In the genomic region with DNA sequence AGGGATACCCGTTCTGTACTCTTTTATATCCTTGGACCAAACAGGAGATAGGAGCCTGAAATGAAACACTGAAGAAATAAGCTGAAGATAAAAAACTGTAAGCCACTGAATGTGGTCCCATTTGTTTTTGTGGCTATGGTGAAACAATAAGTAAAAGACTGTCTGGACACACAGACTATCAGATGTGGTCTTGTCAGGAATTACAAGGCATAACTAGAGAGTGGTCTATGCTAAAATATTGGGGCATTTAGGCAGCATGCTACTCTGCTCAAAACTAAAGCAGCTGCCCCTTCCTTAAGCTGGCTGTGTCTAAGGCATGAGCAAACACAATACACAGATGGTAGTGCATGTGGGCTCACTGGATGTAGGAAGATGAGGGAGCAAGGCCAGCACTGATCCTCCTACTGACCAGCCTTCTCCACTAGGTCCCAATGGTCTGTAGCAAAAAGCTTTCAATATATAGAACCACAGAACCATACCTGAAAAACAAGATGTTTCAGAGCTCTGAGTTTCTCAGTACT, we compare ENCODE assay signal across 26 mouse cellular contexts.
DNase-seq lines count a peak whose midpoint lies in the region; ATAC-seq and TF ChIP-seq lines count a peak whose summit lies in the region.
"Had no signal": no experiment of that assay in that cellular context is flagged by ENCODE, and none has a peak within 500 bp of the region (broad histone marks: within the 10 kb centered on the region; RNA-seq: fewer than 3 reads in every experiment).

No protein-coding gene starts in this region.

- TF ChIP-seq POLR2A in ES-Bruce4 (IDR thresholded peaks at IDR 0.05; ENCODE audit: insufficient read depth, low read length): no peak
- TF ChIP-seq POLR2A in lung, adult 2 months (IDR thresholded peaks at IDR 0.05; ENCODE audit: borderline replicate concordance, extremely low read depth, low read depth, low read length): no peak

- DNase-seq in frontal cortex, postnatal 36 days (ENCODE audit: low spot score in 2 of 2): no peak
- DNase-seq in forebrain, embryonic 11.5 days (ENCODE audit: low spot score): no peak
- DNase-seq in hindbrain, postnatal 0 days (ENCODE audit: low spot score): no peak
- DNase-seq in lung, adult 2 months: no peak
- DNase-seq in right cerebral cortex, adult 2 months (ENCODE audit: low spot score in 2 of 2): no peak
- no peak for DNase-seq in natural killer cell, adult 2 months (ENCODE audit: low spot score in 2 of 2)
- DNase-seq: adrenal gland, postnatal 36 days; cerebellum, adult 8-10 months; gastrocnemius, postnatal 36 days; kidney, postnatal 4 days; liver, embryonic 13.5 days; right cerebral cortex, postnatal 25 days; thymus, postnatal 14 days had no signal

- no peaks in the 10 kb centered on the region for H3K27me3 ChIP-seq in ES-Bruce4 (ENCODE audit: control insufficient read depth, insufficient read depth, low read length, poor library complexity, severe bottlenecking)
- H3K27me3 ChIP-seq in forebrain, embryonic 11.5 days (ENCODE audit: control insufficient read depth, insufficient read depth, low read length): no peaks in the 10 kb centered on the region
- H3K27me3 ChIP-seq in hindbrain, postnatal 0 days (ENCODE audit: insufficient read depth, low read length): no peaks in the 10 kb centered on the region
- H3K27me3 ChIP-seq: embryonic facial prominence, embryonic 12.5 days; kidney, embryonic 15.5 days; limb, embryonic 13.5 days; liver, embryonic 13.5 days; lung, embryonic 15.5 days; neural tube, embryonic 12.5 days had no signal

- ATAC-seq in frontal cortex, adult (ENCODE audit: low TSS enrichment): peak; percentile 80
- peak; percentile 26; the same call in 1 of the 2 replicates for ATAC-seq in forebrain, embryonic 11.5 days (replicated peaks; ENCODE audit: low FRiP score)
- ATAC-seq in hindbrain, postnatal 0 days: peak; percentile 55
- ATAC-seq: CD4-positive, CD25-positive, alpha-beta regulatory T cell, adult 4 months; intestine, postnatal 0 days had no signal

- no peak for TF ChIP-seq EP300 in ES-Bruce4 (IDR thresholded peaks at IDR 0.05; ENCODE audit: insufficient read depth, low read depth, low read length)

- H3K36me3 ChIP-seq in ES-Bruce4 (ENCODE audit: control insufficient read depth, insufficient read depth, low read length, poor library complexity, severe bottlenecking): no peaks in the 10 kb centered on the region
- no peaks in the 10 kb centered on the region for H3K36me3 ChIP-seq in forebrain, embryonic 11.5 days (ENCODE audit: control insufficient read depth, insufficient read depth, low read length)
- H3K36me3 ChIP-seq in hindbrain, postnatal 0 days (ENCODE audit: insufficient read depth, low read length): no peaks in the 10 kb centered on the region
- H3K36me3 ChIP-seq: embryonic facial prominence, embryonic 12.5 days; hindbrain, embryonic 15.5 days; kidney, embryonic 15.5 days; limb, embryonic 13.5 days; lung, embryonic 15.5 days; neural tube, embryonic 12.5 days had no signal

- H3K9me3 ChIP-seq in ES-Bruce4 (replicated peaks; ENCODE audit: control insufficient read depth, insufficient read depth, low read length, poor library complexity, severe bottlenecking): no peaks in the 10 kb centered on the region
- H3K9me3 ChIP-seq in forebrain, embryonic 11.5 days (ENCODE audit: control insufficient read depth, low read length): no peaks in the 10 kb centered on the region
- no peaks in the 10 kb centered on the region for H3K9me3 ChIP-seq in hindbrain, postnatal 0 days (ENCODE audit: low read length)
- H3K9me3 ChIP-seq: embryonic facial prominence, embryonic 12.5 days; hindbrain, embryonic 15.5 days; kidney, embryonic 15.5 days; limb, embryonic 13.5 days; liver, embryonic 13.5 days; lung, embryonic 15.5 days; neural tube, embryonic 12.5 days had no signal

- no peak for TF ChIP-seq CTCF in ES-Bruce4 (IDR thresholded peaks at IDR 0.05; ENCODE audit: low read depth, low read length)
- TF ChIP-seq CTCF in hindbrain, postnatal 0 days (IDR thresholded peaks at IDR 0.05; ENCODE audit: low read depth): no peak
- no peak for TF ChIP-seq CTCF in lung, adult 2 months (IDR thresholded peaks at IDR 0.05; ENCODE audit: insufficient read depth, low read length)

- H3K4me2 ChIP-seq in forebrain, embryonic 11.5 days (ENCODE audit: low read depth, low read length, severe bottlenecking): no peak overlapping the region
- no peak overlapping the region for H3K4me2 ChIP-seq in hindbrain, postnatal 0 days (ENCODE audit: low read depth, low read length)
- H3K4me2 ChIP-seq: embryonic facial prominence, embryonic 12.5 days; hindbrain, embryonic 15.5 days; kidney, embryonic 15.5 days; limb, embryonic 13.5 days; liver, embryonic 13.5 days; lung, embryonic 15.5 days; neural tube, embryonic 12.5 days had no signal

- H3K4me3 ChIP-seq in ES-Bruce4 (ENCODE audit: low read depth, low read length): no peak overlapping the region
- H3K4me3 ChIP-seq in forebrain, embryonic 11.5 days (ENCODE audit: low read depth, low read length): no peak overlapping the region
- H3K4me3 ChIP-seq in hindbrain, postnatal 0 days (ENCODE audit: low read length): no peak overlapping the region
- no peak overlapping the region for H3K4me3 ChIP-seq in lung, adult 2 months (replicated peaks; ENCODE audit: extremely low read depth, low read depth, low read length)
- H3K4me3 ChIP-seq: embryonic facial prominence, embryonic 12.5 days; erythroblast, embryonic 14.5 days; hindbrain, embryonic 15.5 days; kidney, embryonic 15.5 days; limb, embryonic 13.5 days; liver, embryonic 13.5 days; lung, embryonic 15.5 days; neural tube, embryonic 12.5 days had no signal

- 19% methylated on average over 1 of the region's 1 CpGs for WGBS in forebrain, embryonic 11.5 days
- 59% methylated on average over 1 of the region's 1 CpGs for WGBS in hindbrain, postnatal 0 days
- 94% methylated on average over 1 of the region's 1 CpGs for whole genome bisulfite sequencing in lung, adult 2 months

- peak overlapping the region; percentile 87 for H3K27ac ChIP-seq in ES-Bruce4 (ENCODE audit: insufficient read depth, low read length)
- peak overlapping the region; percentile 79 for H3K27ac ChIP-seq in forebrain, embryonic 11.5 days (ENCODE audit: low read depth, low read length)
- H3K27ac ChIP-seq in hindbrain, postnatal 0 days: peak overlapping the region; percentile 12; the same call in 1 of the 2 replicates
- H3K27ac ChIP-seq: embryonic facial prominence, embryonic 12.5 days; hindbrain, embryonic 15.5 days; kidney, embryonic 15.5 days; limb, embryonic 13.5 days; liver, embryonic 13.5 days; lung, embryonic 15.5 days; macrophage; neural tube, embryonic 12.5 days; stomach, postnatal 0 days had no signal

- peaks cover 17% of the 10 kb centered on the region for H3K4me1 ChIP-seq in ES-Bruce4 (ENCODE audit: control insufficient read depth, insufficient read depth, low read length)
- H3K4me1 ChIP-seq in forebrain, embryonic 11.5 days (replicated peaks; ENCODE audit: control insufficient read depth, insufficient read depth, low read length): peaks cover 15% of the 10 kb centered on the region; the same call in 1 of the 2 replicates
- H3K4me1 ChIP-seq in hindbrain, postnatal 0 days (ENCODE audit: insufficient read depth, low read length): no peaks in the 10 kb centered on the region
- H3K4me1 ChIP-seq in lung, adult 2 months (ENCODE audit: control insufficient read depth, insufficient read depth, low read length): peaks cover 3% of the 10 kb centered on the region; the same call in 1 of the 2 replicates
- H3K4me1 ChIP-seq: kidney, embryonic 15.5 days; liver, embryonic 13.5 days; lung, embryonic 15.5 days had no signal

- no peak overlapping the region for H3K9ac ChIP-seq in ES-Bruce4 (ENCODE audit: low read depth, poor library complexity, severe bottlenecking)
- H3K9ac ChIP-seq in forebrain, embryonic 11.5 days (ENCODE audit: low read length): 0 out of 2 replicates have a peak overlapping the region, but pooled peaks have one; percentile 2
- no peak overlapping the region for H3K9ac ChIP-seq in hindbrain, postnatal 0 days (replicated peaks; ENCODE audit: low read length)
- H3K9ac ChIP-seq: embryonic facial prominence, embryonic 12.5 days; hindbrain, embryonic 15.5 days; kidney, embryonic 15.5 days; limb, embryonic 13.5 days; liver, embryonic 13.5 days; lung, embryonic 15.5 days; neural tube, embryonic 12.5 days had no signal

Comparison
In these comparisons a context has a peak if more than half of its experiments do, and no peak if none do; other contexts are left out.
1. ATAC-seq: peak in every context shown above with its lines; median percentile 80 in frontal cortex, adult; 55 in hindbrain, postnatal 0 days; 26 in forebrain, embryonic 11.5 days.
2. H3K27ac ChIP-seq: peak in every context shown above with its lines; median percentile 87 in ES-Bruce4; 79 in forebrain, embryonic 11.5 days; 12 in hindbrain, postnatal 0 days.